In the genomic region with DNA sequence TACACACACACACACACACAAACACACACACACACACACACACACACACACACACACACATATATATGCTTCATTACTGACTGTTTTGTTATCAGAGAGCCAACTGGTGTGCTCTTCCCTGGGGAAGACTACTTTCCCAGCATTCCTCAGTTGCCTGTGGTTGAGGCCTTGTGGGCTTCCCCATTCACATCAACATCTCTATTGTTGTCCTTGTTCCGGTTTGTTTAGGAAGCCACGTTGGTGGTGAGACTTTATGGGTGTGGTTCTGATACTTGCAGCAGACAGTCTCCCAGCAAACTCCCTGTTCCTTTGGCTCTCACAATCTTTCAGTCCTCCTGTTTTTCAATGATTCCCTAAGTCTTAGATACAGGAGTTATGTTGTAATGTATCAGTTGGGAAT, we compare ENCODE assay signal across 14 mouse cellular contexts.
DNase-seq lines count a peak whose midpoint lies in the region.
"Had no signal": no experiment of that assay in that cellular context is flagged by ENCODE, and none has a peak within 500 bp of the region (broad histone marks: within the 10 kb centered on the region; RNA-seq: fewer than 3 reads in every experiment).

No protein-coding gene starts in this region.

- intact Hi-C loops in heart, postnatal 36 days (cut with DNase I): no loop called here

- DNase-seq in heart, adult 11 months: peak; percentile 41
- DNase-seq in heart, postnatal 36 days: no peak
- peak; percentile 85 for DNase-seq in R1 (ENCODE audit: low read depth, low spot score)
- DNase-seq in frontal cortex, postnatal 36 days (ENCODE audit: low spot score in 2 of 2): no peak
- no peak for DNase-seq in kidney, postnatal 14 days
- DNase-seq: adrenal gland, adult 8-10 months; adrenal gland, postnatal 14 days; adrenal gland, postnatal 36 days; B cell, adult 2 months; cerebellum, adult 11-12 months; cerebellum, adult 2 months; cerebellum, adult 9-10 months; cerebellum, postnatal 10 days; cerebellum, postnatal 25 days had no signal

Comparison
In these comparisons a context has a peak if more than half of its experiments do, and no peak if none do; other contexts are left out.
1. DNase-seq: peak in heart, adult 11 months (single experiment) and R1 (single experiment); none in heart, postnatal 36 days (0 of 2), frontal cortex, postnatal 36 days (0 of 2) and kidney, postnatal 14 days (single experiment).